Mouse (Mus musculus) heart, postnatal 0 days (tissue): ENCODE measurements around the gene Ptrhd1.

Experiments used
- CTCF ChIP-seq: IDR thresholded peaks from 2 replicates; pipeline ENCODE4 v1.5.1; 2016; ENCODE audit warnings: antibody characterized with exemption, control low read depth, low read depth
- EP300 ChIP-seq: IDR thresholded peaks from 2 replicates; pipeline ENCODE4 v1.6.1; 2016; ENCODE audit warnings: antibody characterized with exemption, low read depth

GRCm38 (mm10) chr12:4202206-4202605 is 31.6 kb upstream of the Ptrhd1 start:
- TF ChIP-seq CTCF (no peak), EP300 (no peak)
